Mouse (Mus musculus) lung, embryonic 16.5 days (tissue): ENCODE measurements around the gene Nemf. TPM values are rescaled to one million over a fixed set of nuclear protein-coding genes. Genes with fewer than 3 reads are reported as not detected.
"Not testable (repeated sequence)": the region's sequence is repeated elsewhere in the genome, so short reads cannot be mapped to it uniquely, and the experiment has no call there.

ENCODE experiments used
- ATAC-seq: fragments of 200-750 bp; cut with Nextera tagmentation; 2 replicates; pipeline ENCODE4 v1.8.0; 2017; ENCODE audit warnings: low read depth, mild to moderate bottlenecking, moderate library complexity
- H3K27ac ChIP-seq: fragments of 300-500 bp; sonication (generic); 2 replicates; pipeline ENCODE4 v1.5.1; 2014; ENCODE audit warnings: mild to moderate bottlenecking, control low read depth, low read length
- H3K27me3 ChIP-seq: fragments of 300-500 bp; sonication (generic); 2 replicates; pipeline ENCODE4 v1.6.1; 2014; ENCODE audit warnings: low read depth, low read length, mixed read lengths; ENCODE audit not compliant: control insufficient read depth, insufficient read depth
- H3K36me3 ChIP-seq: fragments of 300-500 bp; sonication (generic); 2 replicates; pipeline ENCODE4 v1.6.1; 2014; ENCODE audit warnings: low read length; ENCODE audit not compliant: control insufficient read depth, insufficient read depth
- H3K4me1 ChIP-seq: fragments of 300-500 bp; sonication (generic); replicated peaks from 2 replicates; pipeline ENCODE4 v1.6.1; 2014; ENCODE audit warnings: low read length, mixed read lengths; ENCODE audit not compliant: control insufficient read depth, insufficient read depth
- H3K4me2 ChIP-seq: fragments of 300-500 bp; sonication (generic); 2 replicates; pipeline ENCODE4 v1.6.1; 2014; ENCODE audit warnings: low read depth, low read length, control low read depth
- H3K4me3 ChIP-seq: fragments of 300-500 bp; sonication (generic); 2 replicates; pipeline ENCODE4 v1.5.1; 2014; ENCODE audit warnings: mild to moderate bottlenecking, low read length, control low read depth
- H3K9ac ChIP-seq: fragments of 300-500 bp; sonication (generic); 2 replicates; pipeline ENCODE4 v1.6.1; 2014; ENCODE audit warnings: low read length, control low read depth
- H3K9me3 ChIP-seq: fragments of 300-500 bp; sonication (generic); 2 replicates; pipeline ENCODE4 v1.6.1; 2016; ENCODE audit warnings: low read length; ENCODE audit not compliant: control insufficient read depth
- WGBS: fragments of 180-500 bp; shearing (Covaris S2); extraction: QIAGEN DNeasy Blood & Tissue Kit; methylation state at CpG from one replicate; pipeline ENCODE4 v1.1.7; 2014; 5-methylcytosine and 5-hydroxymethylcytosine counted together
- polyA plus RNA-seq: library from polyadenylated mRNA; unstranded; fragments of >200 nt; fragmentation: Nextera tagmentation; extraction: Ambion mirVana; gene quantifications from 2 replicates; pipeline ENCODE4 v1.2.1, GENCODE M21; 2015

Gene Nemf
- polyA plus RNA-seq, 1 experiment from 2014 or later, result 86.9 TPM

- no peaks in the 10 kb centered on the region for H3K4me1 ChIP-seq
- no peak overlapping the region for H3K4me3 ChIP-seq
- H3K4me2 ChIP-seq, result no peak overlapping the region
- no peak overlapping the region for H3K27ac ChIP-seq
- H3K9ac ChIP-seq, result no peak overlapping the region
- H3K36me3 ChIP-seq, result no peaks in the 10 kb centered on the region
- H3K9me3 ChIP-seq, result no peaks in the 10 kb centered on the region
- ATAC-seq, result no peak
- 85% methylated on average over 10 of the region's 10 CpGs for WGBS
- no peaks in the 10 kb centered on the region for H3K27me3 ChIP-seq
Observed at GRCm38 (mm10) chr12:69388321-69388869, 31.4 kb upstream of the Nemf start.

GRCm38 (mm10) chr12:69386281-69386732 is 29.3 kb upstream of the Nemf start:
- H3K27ac ChIP-seq, H3K4me3 ChIP-seq, H3K9me3 ChIP-seq, H3K4me1 ChIP-seq, H3K9ac ChIP-seq, ATAC-seq, H3K4me2 ChIP-seq, H3K27me3 ChIP-seq, H3K36me3 ChIP-seq: not testable (repeated sequence)
- WGBS, result 67% methylated on average over 12 of the region's 12 CpGs

GRCm38 (mm10) chr12:69385542-69386280 is 28.7 kb upstream of the Nemf start:
- 63% methylated on average over 6 of the region's 6 CpGs for WGBS
- H3K27ac ChIP-seq, result no peak overlapping the region
- no peak overlapping the region for H3K4me2 ChIP-seq

GRCm38 (mm10) chr12:69384606-69385005 is 27.6 kb upstream of the Nemf start:
- H3K4me2 ChIP-seq, result no peak overlapping the region
- no peaks in the 10 kb centered on the region for H3K4me1 ChIP-seq
- H3K9ac ChIP-seq, result no peak overlapping the region
- no peak overlapping the region for H3K27ac ChIP-seq
- no peaks in the 10 kb centered on the region for H3K36me3 ChIP-seq
- no peak overlapping the region for H3K4me3 ChIP-seq
- WGBS, result 76% methylated on average over 5 of the region's 5 CpGs
- no peak for ATAC-seq
- H3K9me3 ChIP-seq, result no peaks in the 10 kb centered on the region
- no peaks in the 10 kb centered on the region for H3K27me3 ChIP-seq

More at GRCm38 (mm10) chr12:69385542-69386280, 28.7 kb upstream of the Nemf start:
- Histone ChIP-seq H3K36me3 (no peaks in the 10 kb centered on the region), H3K9ac (no peak overlapping the region), H3K4me1 (no peaks in the 10 kb centered on the region), H3K27me3 (no peaks in the 10 kb centered on the region), H3K9me3 (no peaks in the 10 kb centered on the region), H3K4me3 (no peak overlapping the region)
- ATAC-seq, result no peak

DNA sequence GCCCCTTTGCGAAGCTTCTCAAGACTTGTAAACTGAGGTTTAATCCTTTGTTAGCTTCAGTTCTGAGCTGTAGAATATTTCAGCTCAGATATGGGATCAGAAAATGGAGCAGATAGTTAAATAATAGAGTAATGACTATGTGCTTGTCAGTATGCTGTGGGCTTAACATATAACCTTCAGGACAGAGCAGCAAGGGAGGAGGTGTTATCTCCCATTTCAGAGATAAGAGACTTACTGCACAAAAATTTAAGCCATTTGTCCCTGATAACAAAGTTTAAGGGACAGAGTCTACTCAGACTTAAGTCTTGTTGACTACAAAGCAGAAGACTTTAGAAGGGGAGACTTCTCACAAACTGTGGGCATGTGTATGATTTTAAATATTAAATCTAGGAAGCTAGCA is 25.9 kb upstream of the Nemf start:
- no peaks in the 10 kb centered on the region for H3K4me1 ChIP-seq
- WGBS, result 83% methylated on average over 1 of the region's 1 CpGs
- H3K36me3 ChIP-seq, result no peaks in the 10 kb centered on the region
- H3K27ac ChIP-seq, result no peak overlapping the region
- no peak overlapping the region for H3K4me3 ChIP-seq
- no peak for ATAC-seq
- H3K9me3 ChIP-seq, result no peaks in the 10 kb centered on the region
- no peak overlapping the region for H3K4me2 ChIP-seq
- no peak overlapping the region for H3K9ac ChIP-seq
- H3K27me3 ChIP-seq, result no peaks in the 10 kb centered on the region

GRCm38 (mm10) chr12:69378558-69379454 is 21.8 kb upstream of the Nemf start:
- no peak overlapping the region for H3K27ac ChIP-seq
- no peaks in the 10 kb centered on the region for H3K27me3 ChIP-seq
- no peak overlapping the region for H3K4me2 ChIP-seq
- no peak overlapping the region for H3K9ac ChIP-seq
- no peak overlapping the region for H3K4me3 ChIP-seq
- 81% methylated on average over 11 of the region's 11 CpGs for WGBS
- peaks cover 12% of the 10 kb centered on the region for H3K4me1 ChIP-seq
- ATAC-seq, result no peak
- no peaks in the 10 kb centered on the region for H3K9me3 ChIP-seq
- no peaks in the 10 kb centered on the region for H3K36me3 ChIP-seq

DNA sequence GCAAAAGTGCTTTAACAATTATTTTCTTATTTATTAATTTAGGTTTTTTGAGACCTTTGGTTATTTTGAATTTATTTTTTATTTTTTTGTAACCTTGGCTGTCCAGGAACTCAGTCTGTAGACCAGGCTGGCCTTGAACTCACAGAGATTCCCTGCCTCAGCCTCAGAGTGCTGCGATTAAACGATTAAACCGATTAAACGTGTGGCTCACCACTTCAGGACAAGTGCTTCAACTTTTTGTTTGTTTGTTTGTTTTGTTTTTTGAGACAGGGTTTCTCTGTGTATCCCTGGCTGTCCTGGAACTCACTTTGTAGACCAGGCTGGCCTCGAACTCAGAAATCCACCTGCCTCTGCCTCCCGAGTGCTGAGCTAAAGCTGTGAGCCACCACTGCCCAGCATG is 20.7 kb upstream of the Nemf start:
- WGBS, result 90% methylated on average over 6 of the region's 6 CpGs
- not testable (repeated sequence) for H3K36me3 ChIP-seq, H3K9ac ChIP-seq, H3K4me3 ChIP-seq, H3K4me2 ChIP-seq, H3K27me3 ChIP-seq, H3K27ac ChIP-seq, ATAC-seq, H3K9me3 ChIP-seq
- peaks cover 14% of the 10 kb centered on the region for H3K4me1 ChIP-seq

DNA sequence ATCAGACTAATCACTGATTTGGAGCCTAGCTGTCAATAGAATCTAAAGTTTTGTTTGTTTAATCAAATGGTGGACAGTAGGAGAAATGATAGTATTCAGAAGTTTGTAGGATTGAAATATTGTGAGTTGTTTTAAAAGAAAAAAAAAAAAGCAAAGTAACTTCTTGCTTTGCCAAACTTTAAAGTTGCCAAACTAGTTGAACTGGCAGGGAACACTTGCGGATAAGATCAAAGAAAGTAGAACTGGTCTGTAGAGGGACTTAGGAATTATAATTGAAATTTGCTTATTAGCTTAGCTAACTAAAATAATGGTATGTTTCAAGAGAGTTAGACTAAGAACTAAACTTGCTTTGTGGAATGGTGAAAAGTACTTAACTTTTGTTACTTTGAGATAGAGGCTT is 20.2 kb upstream of the Nemf start:
- Histone ChIP-seq H3K36me3 (no peaks in the 10 kb centered on the region), H3K9me3 (no peaks in the 10 kb centered on the region), H3K4me2 (no peak overlapping the region), H3K27ac (no peak overlapping the region), H3K27me3 (no peaks in the 10 kb centered on the region), H3K9ac (no peak overlapping the region), H3K4me3 (no peak overlapping the region), H3K4me1 (peaks cover 14% of the 10 kb centered on the region)
- WGBS, result 64% methylated on average over 1 of the region's 1 CpGs
- ATAC-seq, result no peak

- no peak overlapping the region for H3K4me3 ChIP-seq
- peaks cover 14% of the 10 kb centered on the region for H3K4me1 ChIP-seq
- no peak overlapping the region for H3K4me2 ChIP-seq
- H3K9me3 ChIP-seq, result no peaks in the 10 kb centered on the region
- 71% methylated on average over 2 of the region's 2 CpGs for WGBS
- no peak for ATAC-seq
- H3K36me3 ChIP-seq, result no peaks in the 10 kb centered on the region
- H3K27me3 ChIP-seq, result no peaks in the 10 kb centered on the region
- no peak overlapping the region for H3K9ac ChIP-seq
- no peak overlapping the region for H3K27ac ChIP-seq
Observed at GRCm38 (mm10) chr12:69376132-69376531, 19.2 kb upstream of the Nemf start.
